Mouse (Mus musculus): ENCODE measurements around the gene Speer4e. TPM values are rescaled to one million over a fixed set of nuclear protein-coding genes. Genes with fewer than 3 reads are reported as not detected.
A peak's percentile ranks its signal among the peaks of the same experiment; 100 is the strongest.
"Not testable (repeated sequence)": the region's sequence is repeated elsewhere in the genome, so short reads cannot be mapped to it uniquely, and the experiment has no call there.

Gene Speer4e
- polyA plus RNA-seq, 1 experiment from 2014 or later, result not detected

DNA sequence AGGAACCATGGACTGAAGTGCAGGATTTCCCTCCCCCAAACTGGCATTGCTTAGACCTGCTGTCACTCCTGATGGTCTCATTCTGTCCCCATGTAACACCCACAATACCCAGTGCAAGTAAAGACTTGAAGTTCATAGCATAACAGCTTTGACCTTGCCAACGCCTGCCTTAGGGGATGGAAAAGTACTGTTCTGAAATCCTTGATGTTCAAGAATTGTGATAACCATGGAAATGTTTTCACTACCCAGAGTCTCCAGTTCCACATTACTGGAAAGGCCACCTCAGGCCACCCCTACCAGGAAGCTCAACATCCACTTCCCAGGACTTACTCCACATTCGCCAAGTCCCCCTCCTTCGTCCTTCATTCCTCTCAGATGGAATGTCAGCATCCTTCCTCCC lies 23.9 kb downstream of the Speer4e start:
- not testable (repeated sequence) for H3K9me3 ChIP-seq (replicated peaks; ENCODE audit: control insufficient read depth, low read length); H3K4me3 ChIP-seq (ENCODE audit: low read length); ATAC-seq (replicated peaks; ENCODE audit: extremely low read depth, insufficient read depth, low FRiP score); H3K4me1 ChIP-seq (ENCODE audit: control insufficient read depth, insufficient read depth, low read length); H3K27ac ChIP-seq (ENCODE audit: low read length); H3K9ac ChIP-seq (ENCODE audit: low read length); H3K36me3 ChIP-seq (ENCODE audit: control insufficient read depth, insufficient read depth); H3K27me3 ChIP-seq (ENCODE audit: control insufficient read depth, insufficient read depth, low read length); H3K4me2 ChIP-seq (ENCODE audit: low read depth, low read length)
- 55% methylated on average over 2 of the region's 3 CpGs for WGBS

- 11% methylated on average over 3 of the region's 3 CpGs for WGBS
- not testable (repeated sequence) for H3K4me2 ChIP-seq (ENCODE audit: low read depth, low read length); H3K36me3 ChIP-seq (ENCODE audit: control insufficient read depth, insufficient read depth); H3K4me1 ChIP-seq (ENCODE audit: control insufficient read depth, insufficient read depth, low read length); H3K9me3 ChIP-seq (replicated peaks; ENCODE audit: control insufficient read depth, low read length); H3K9ac ChIP-seq (ENCODE audit: low read length); H3K27ac ChIP-seq (ENCODE audit: low read length); H3K4me3 ChIP-seq (ENCODE audit: low read length); ATAC-seq (replicated peaks; ENCODE audit: extremely low read depth, insufficient read depth, low FRiP score); H3K27me3 ChIP-seq (ENCODE audit: control insufficient read depth, insufficient read depth, low read length)
Observed at GRCm38 (mm10) chr5:14903539-14903938, 34.7 kb downstream of the Speer4e start.

- Histone ChIP-seq H3K4me1 (ENCODE audit: control insufficient read depth, insufficient read depth, low read length) (no peaks in the 10 kb centered on the region), H3K27me3 (ENCODE audit: control insufficient read depth, insufficient read depth, low read length) (no peaks in the 10 kb centered on the region), H3K4me2 (ENCODE audit: low read depth, low read length) (no peak overlapping the region), H3K9ac (ENCODE audit: low read length) (no peak overlapping the region), H3K4me3 (ENCODE audit: low read length) (no peak overlapping the region), H3K27ac (ENCODE audit: low read length) (no peak overlapping the region), H3K9me3 (replicated peaks; ENCODE audit: control insufficient read depth, low read length) (0 out of 2 replicates have a peak, but pooled peaks cover 2% of the 10 kb centered on the region), H3K36me3 (ENCODE audit: control insufficient read depth, insufficient read depth) (no peaks in the 10 kb centered on the region)
- ATAC-seq (replicated peaks; ENCODE audit: extremely low read depth, insufficient read depth, low FRiP score), result no peak
- 45% methylated on average over 3 of the region's 3 CpGs for WGBS
Observed at GRCm38 (mm10) chr5:14892242-14892641, 46.0 kb downstream of the Speer4e start.

- not testable (repeated sequence) for H3K36me3 ChIP-seq (ENCODE audit: control insufficient read depth, insufficient read depth); H3K4me1 ChIP-seq (ENCODE audit: control insufficient read depth, insufficient read depth, low read length); H3K4me2 ChIP-seq (ENCODE audit: low read depth, low read length); H3K9me3 ChIP-seq (replicated peaks; ENCODE audit: control insufficient read depth, low read length); H3K4me3 ChIP-seq (ENCODE audit: low read length); H3K9ac ChIP-seq (ENCODE audit: low read length); H3K27ac ChIP-seq (ENCODE audit: low read length); H3K27me3 ChIP-seq (ENCODE audit: control insufficient read depth, insufficient read depth, low read length)
- WGBS, result 65% methylated on average over 2 of the region's 2 CpGs
- peak; percentile 52 for ATAC-seq (replicated peaks; ENCODE audit: extremely low read depth, insufficient read depth, low FRiP score)
Observed at GRCm38 (mm10) chr5:14885291-14885690, 52.9 kb downstream of the Speer4e start.

Other genes starting within 250 kb of the Speer4e start
- gene Gm9758, start 23.5 kb downstream of the Speer4e start, polyA plus RNA-seq (2015; fragmentation: Nextera tagmentation; extraction: Ambion mirVana), result not detected in 2 replicates
- gene Gm10354, start 40.5 kb upstream of the Speer4e start, polyA plus RNA-seq (2015; fragmentation: Nextera tagmentation; extraction: Ambion mirVana), result not detected in 2 replicates
- not detected in 2 replicates for gene Gm17019, start 94.6 kb upstream of the Speer4e start, polyA plus RNA-seq (2015; fragmentation: Nextera tagmentation; extraction: Ambion mirVana)

Data from heart, embryonic 16.5 days (tissue).